Mouse (Mus musculus): ENCODE measurements around the gene Nhsl1. TPM values are rescaled to one million over a fixed set of nuclear protein-coding genes. Genes with fewer than 3 reads are reported as not detected.

Nhsl1 gene
- polyA plus RNA-seq, 1 experiment, result 12.1 TPM

- TF ChIP-seq CTCF (IDR thresholded peaks at IDR 0.05; ENCODE audit: extremely low read depth, insufficient read depth, low read length) (no peak), POLR2A (IDR thresholded peaks at IDR 0.05; ENCODE audit: extremely low read depth, insufficient read depth, low read length) (no peak)
- no peak overlapping the region for H3K4me3 ChIP-seq (ENCODE audit: insufficient read depth, low read length)
- no peak overlapping the region for H3K27ac ChIP-seq (ENCODE audit: insufficient read depth, low read length)
- H3K4me1 ChIP-seq (ENCODE audit: control insufficient read depth, insufficient read depth, low read length), result no peaks in the 10 kb centered on the region; the same call in 1 of the 2 replicates
These were observed 3.1 kb downstream of the Nhsl1 start for GRCm38 (mm10) chr10:18321861-18322260.

DNA sequence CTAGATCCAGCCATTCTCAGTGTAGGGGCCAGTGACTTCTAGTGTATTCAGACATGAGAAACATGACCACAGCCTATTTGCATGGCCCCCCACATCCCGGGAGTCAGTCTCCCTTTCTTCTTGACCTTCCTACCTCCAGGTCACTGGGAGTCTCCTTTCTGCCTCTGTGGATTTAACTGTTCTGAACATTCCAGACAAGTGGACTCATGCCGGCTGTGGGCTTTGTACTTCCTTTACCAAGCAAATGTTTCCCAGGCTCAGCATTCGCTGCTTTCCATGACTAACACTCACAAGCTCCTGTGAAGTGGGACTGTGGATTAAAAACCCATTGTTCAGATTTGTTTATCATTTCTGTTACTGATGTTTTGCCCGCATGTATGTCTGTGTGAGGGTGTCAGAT is 4.9 kb downstream of the Nhsl1 start:
- H3K4me1 ChIP-seq (ENCODE audit: control insufficient read depth, insufficient read depth, low read length), result no peaks in the 10 kb centered on the region
- no peak for TF ChIP-seq CTCF (IDR thresholded peaks at IDR 0.05; ENCODE audit: extremely low read depth, insufficient read depth, low read length)
- TF ChIP-seq POLR2A (IDR thresholded peaks at IDR 0.05; ENCODE audit: extremely low read depth, insufficient read depth, low read length), result no peak
- no peak overlapping the region for H3K4me3 ChIP-seq (ENCODE audit: insufficient read depth, low read length)
- H3K27ac ChIP-seq (ENCODE audit: insufficient read depth, low read length), result no peak overlapping the region

GRCm38 (mm10) chr10:18328331-18328908 is 9.6 kb downstream of the Nhsl1 start:
- Histone ChIP-seq H3K4me3 (ENCODE audit: insufficient read depth, low read length) (no peak overlapping the region), H3K4me1 (ENCODE audit: control insufficient read depth, insufficient read depth, low read length) (peaks cover 2% of the 10 kb centered on the region), H3K27ac (ENCODE audit: insufficient read depth, low read length) (no peak overlapping the region)
- no peak for TF ChIP-seq CTCF (IDR thresholded peaks at IDR 0.05; ENCODE audit: extremely low read depth, insufficient read depth, low read length)
- no peak for TF ChIP-seq POLR2A (IDR thresholded peaks at IDR 0.05; ENCODE audit: extremely low read depth, insufficient read depth, low read length)

- Histone ChIP-seq H3K27ac (ENCODE audit: insufficient read depth, low read length) (no peak overlapping the region), H3K4me3 (ENCODE audit: insufficient read depth, low read length) (no peak overlapping the region; the same call in 1 of the 2 replicates), H3K4me1 (ENCODE audit: control insufficient read depth, insufficient read depth, low read length) (peaks cover 2% of the 10 kb centered on the region)
- TF ChIP-seq CTCF (IDR thresholded peaks at IDR 0.05; ENCODE audit: extremely low read depth, insufficient read depth, low read length) (no peak), POLR2A (IDR thresholded peaks at IDR 0.05; ENCODE audit: extremely low read depth, insufficient read depth, low read length) (no peak)
These were observed 10.6 kb downstream of the Nhsl1 start for GRCm38 (mm10) chr10:18329096-18330038.

DNA sequence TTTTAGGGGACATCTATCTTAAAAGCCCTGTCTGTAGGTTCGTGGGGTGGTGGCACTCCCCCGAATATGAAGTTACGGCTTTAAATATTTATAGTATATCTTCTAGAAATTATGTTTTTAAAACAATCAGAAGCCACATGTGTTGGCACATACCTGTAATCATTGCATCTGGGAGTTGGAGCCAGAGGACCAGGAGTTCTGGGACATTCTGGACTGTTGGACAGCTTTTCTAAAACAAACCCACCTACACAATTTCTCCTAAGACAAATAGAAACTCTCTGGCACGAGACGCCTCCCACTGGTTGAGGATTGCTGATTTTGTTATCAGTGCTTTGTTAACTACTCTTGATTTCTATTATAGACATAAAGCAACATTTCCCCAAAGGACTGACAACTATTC is 11.7 kb downstream of the Nhsl1 start:
- no peak overlapping the region for H3K4me3 ChIP-seq (ENCODE audit: insufficient read depth, low read length)
- TF ChIP-seq POLR2A (IDR thresholded peaks at IDR 0.05; ENCODE audit: extremely low read depth, insufficient read depth, low read length) (no peak), CTCF (IDR thresholded peaks at IDR 0.05; ENCODE audit: extremely low read depth, insufficient read depth, low read length) (no peak)
- H3K27ac ChIP-seq (ENCODE audit: insufficient read depth, low read length), result no peak overlapping the region
- H3K4me1 ChIP-seq (ENCODE audit: control insufficient read depth, insufficient read depth, low read length), result peaks cover 2% of the 10 kb centered on the region

DNA sequence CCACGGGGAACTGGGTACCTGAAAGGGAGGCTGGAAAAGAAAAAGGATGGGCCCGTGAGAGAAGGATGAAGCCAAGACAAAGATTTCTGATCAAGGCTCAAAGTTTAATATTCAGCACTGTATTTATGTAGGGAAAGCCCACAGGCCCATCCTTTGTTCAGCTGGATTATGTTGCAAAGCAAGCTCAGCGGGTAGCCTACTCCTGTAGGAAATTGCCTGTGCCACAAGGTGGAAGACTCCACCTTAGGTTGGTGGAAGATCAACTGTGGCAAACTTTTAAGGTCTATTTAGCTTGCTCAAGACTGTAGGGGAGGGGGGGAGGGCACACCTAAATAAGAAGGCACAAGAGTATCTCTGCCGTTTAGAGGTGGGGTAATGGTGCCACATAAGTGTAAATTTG is 14.8 kb downstream of the Nhsl1 start:
- TF ChIP-seq POLR2A (IDR thresholded peaks at IDR 0.05; ENCODE audit: extremely low read depth, insufficient read depth, low read length), result no peak
- no peak for TF ChIP-seq CTCF (IDR thresholded peaks at IDR 0.05; ENCODE audit: extremely low read depth, insufficient read depth, low read length)
- Histone ChIP-seq H3K4me3 (ENCODE audit: insufficient read depth, low read length) (no peak overlapping the region), H3K4me1 (ENCODE audit: control insufficient read depth, insufficient read depth, low read length) (peaks cover 2% of the 10 kb centered on the region), H3K27ac (ENCODE audit: insufficient read depth, low read length) (no peak overlapping the region)

DNA sequence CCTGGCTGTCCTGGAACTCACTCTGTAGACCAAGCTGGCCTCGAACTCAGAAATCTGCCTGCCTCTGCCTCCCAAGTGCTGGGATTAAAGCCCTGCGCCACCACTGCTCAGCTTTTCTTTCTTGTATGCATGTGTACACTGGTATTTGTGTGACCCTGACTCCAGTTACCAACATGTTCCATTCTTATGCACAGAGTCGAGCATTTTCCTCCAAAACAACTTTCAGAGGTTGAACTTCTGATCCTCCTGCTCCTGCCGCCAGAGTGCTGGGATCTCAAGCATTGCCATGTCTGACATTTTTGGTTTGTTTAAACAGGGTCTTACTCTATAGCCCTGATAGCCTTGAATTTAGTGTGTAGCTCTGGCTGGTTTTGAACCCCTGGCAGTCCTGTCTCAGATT is 15.4 kb downstream of the Nhsl1 start:
- Histone ChIP-seq H3K27ac (ENCODE audit: insufficient read depth, low read length) (no peak overlapping the region), H3K4me1 (ENCODE audit: control insufficient read depth, insufficient read depth, low read length) (peaks cover under 1% of the 10 kb centered on the region), H3K4me3 (ENCODE audit: insufficient read depth, low read length) (no peak overlapping the region)
- TF ChIP-seq POLR2A (IDR thresholded peaks at IDR 0.05; ENCODE audit: extremely low read depth, insufficient read depth, low read length), result no peak
- no peak for TF ChIP-seq CTCF (IDR thresholded peaks at IDR 0.05; ENCODE audit: extremely low read depth, insufficient read depth, low read length)

- H3K4me1 ChIP-seq (ENCODE audit: control insufficient read depth, insufficient read depth, low read length), result no peaks in the 10 kb centered on the region; the same call in 1 of the 2 replicates
- H3K4me3 ChIP-seq (ENCODE audit: insufficient read depth, low read length), result no peak overlapping the region
- no peak overlapping the region for H3K27ac ChIP-seq (ENCODE audit: insufficient read depth, low read length)
- TF ChIP-seq POLR2A (IDR thresholded peaks at IDR 0.05; ENCODE audit: extremely low read depth, insufficient read depth, low read length), result no peak
- no peak for TF ChIP-seq CTCF (IDR thresholded peaks at IDR 0.05; ENCODE audit: extremely low read depth, insufficient read depth, low read length)
These were observed 15.9 kb downstream of the Nhsl1 start for GRCm38 (mm10) chr10:18334734-18335133.

- H3K4me1 ChIP-seq (ENCODE audit: control insufficient read depth, insufficient read depth, low read length), result no peaks in the 10 kb centered on the region
- TF ChIP-seq CTCF (IDR thresholded peaks at IDR 0.05; ENCODE audit: extremely low read depth, insufficient read depth, low read length) (no peak), POLR2A (IDR thresholded peaks at IDR 0.05; ENCODE audit: extremely low read depth, insufficient read depth, low read length) (no peak)
These were observed 18.9 kb downstream of the Nhsl1 start for GRCm38 (mm10) chr10:18337725-18338124.

DNA sequence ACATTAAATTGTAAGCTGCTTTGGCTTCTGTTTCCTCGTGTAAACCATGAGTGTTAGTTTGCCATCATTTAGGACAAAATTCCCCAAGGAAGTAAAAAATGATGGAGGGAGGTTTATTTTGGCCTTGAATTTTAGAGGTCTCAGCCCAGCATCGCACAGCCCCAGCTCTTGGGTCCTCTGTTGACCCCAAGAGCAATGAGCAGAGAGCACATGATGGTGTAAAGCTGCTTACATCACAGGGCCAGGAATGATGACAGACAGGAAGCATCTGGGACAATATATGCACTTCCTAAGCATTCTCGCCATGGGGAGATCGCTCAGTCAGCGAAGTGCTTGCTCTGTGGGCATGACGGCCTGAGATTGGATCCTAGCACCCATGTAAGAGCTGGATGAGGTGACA is 20.6 kb downstream of the Nhsl1 start:
- Histone ChIP-seq H3K27ac (ENCODE audit: insufficient read depth, low read length) (no peak overlapping the region), H3K4me1 (ENCODE audit: control insufficient read depth, insufficient read depth, low read length) (no peaks in the 10 kb centered on the region), H3K4me3 (ENCODE audit: insufficient read depth, low read length) (no peak overlapping the region)
- TF ChIP-seq CTCF (IDR thresholded peaks at IDR 0.05; ENCODE audit: extremely low read depth, insufficient read depth, low read length) (no peak), POLR2A (IDR thresholded peaks at IDR 0.05; ENCODE audit: extremely low read depth, insufficient read depth, low read length) (no peak)

More at GRCm38 (mm10) chr10:18337725-18338124, 18.9 kb downstream of the Nhsl1 start:
- Histone ChIP-seq H3K4me3 (ENCODE audit: insufficient read depth, low read length) (no peak overlapping the region), H3K27ac (ENCODE audit: insufficient read depth, low read length) (no peak overlapping the region)

Measured in cortical plate, adult 2 months (tissue).